Mouse (Mus musculus): ENCODE data around the gene Greb1. TPM values are rescaled to one million over a fixed set of nuclear protein-coding genes. Genes with fewer than 3 reads are reported as not detected.
"Not testable (repeated sequence)": the region's sequence is repeated elsewhere in the genome, so short reads cannot be mapped to it uniquely, and the experiment has no call there.

The Greb1 gene
- polyA plus RNA-seq, 1 experiment from 2014 or later: 1.4 TPM

GRCm38 (mm10) chr12:16717653-16718052 is 83.0 kb downstream of the Greb1 start:
- Histone ChIP-seq H3K27me3 (no peaks in the 10 kb centered on the region), H3K4me3 (no peak overlapping the region), H3K36me3 (no peaks in the 10 kb centered on the region), H3K9me3 (no peaks in the 10 kb centered on the region), H3K4me2 (no peak overlapping the region), H3K9ac (no peak overlapping the region), H3K4me1 (replicated peaks) (no peaks in the 10 kb centered on the region), H3K27ac (replicated peaks) (no peak overlapping the region)
- WGBS: 63% methylated on average over 1 of the region's 1 CpGs
- peak; percentile 17; the same call in 1 of the 2 replicates for ATAC-seq (ENCODE audit: low read depth)

GRCm38 (mm10) chr12:16714616-16715015 is 86.1 kb downstream of the Greb1 start:
- no peak overlapping the region for H3K9ac ChIP-seq
- WGBS: 85% methylated on average over 10 of the region's 10 CpGs
- ATAC-seq (ENCODE audit: low read depth): no peak
- no peaks in the 10 kb centered on the region for H3K36me3 ChIP-seq
- H3K27me3 ChIP-seq: no peaks in the 10 kb centered on the region
- H3K4me2 ChIP-seq: no peak overlapping the region
- H3K4me1 ChIP-seq (replicated peaks): no peaks in the 10 kb centered on the region
- no peaks in the 10 kb centered on the region for H3K9me3 ChIP-seq
- no peak overlapping the region for H3K4me3 ChIP-seq
- no peak overlapping the region for H3K27ac ChIP-seq (replicated peaks)

DNA sequence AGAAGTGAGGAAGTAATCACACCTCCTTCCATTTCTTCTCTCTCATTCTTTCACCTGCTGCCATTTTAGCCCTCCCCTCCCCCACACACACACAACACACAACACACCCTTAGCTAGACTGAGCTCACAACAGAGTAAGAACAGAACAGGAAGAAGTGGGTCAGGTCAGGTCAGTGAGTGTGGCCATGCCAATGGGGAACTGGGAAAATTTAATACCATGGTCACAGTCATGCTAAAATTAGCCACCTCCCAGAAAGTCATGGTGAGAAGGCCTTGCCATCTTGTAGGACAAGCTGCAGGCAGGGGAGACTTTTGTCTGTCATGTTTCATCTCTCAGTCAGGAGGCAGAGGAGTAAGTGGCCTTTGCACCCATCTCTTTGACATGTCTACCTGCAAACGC is 102.0 kb downstream of the Greb1 start:
- H3K4me2 ChIP-seq: no peak overlapping the region
- H3K9ac ChIP-seq: no peak overlapping the region
- no peak for ATAC-seq (ENCODE audit: low read depth)
- 91% methylated on average over 1 of the region's 1 CpGs for WGBS
- H3K27me3 ChIP-seq: no peaks in the 10 kb centered on the region
- H3K27ac ChIP-seq (replicated peaks): no peak overlapping the region
- H3K36me3 ChIP-seq: 0 out of 2 replicates have a peak, but pooled peaks cover 3% of the 10 kb centered on the region
- H3K9me3 ChIP-seq: no peaks in the 10 kb centered on the region
- no peaks in the 10 kb centered on the region for H3K4me1 ChIP-seq (replicated peaks)
- H3K4me3 ChIP-seq: no peak overlapping the region

GRCm38 (mm10) chr12:16696146-16696545 is 104.5 kb downstream of the Greb1 start:
- Histone ChIP-seq H3K36me3 (0 out of 2 replicates have a peak, but pooled peaks cover 3% of the 10 kb centered on the region), H3K4me3 (no peak overlapping the region), H3K9ac (no peak overlapping the region), H3K27ac (replicated peaks) (no peak overlapping the region), H3K27me3 (no peaks in the 10 kb centered on the region), H3K4me2 (no peak overlapping the region), H3K9me3 (no peaks in the 10 kb centered on the region), H3K4me1 (replicated peaks) (no peaks in the 10 kb centered on the region)
- WGBS: 85% methylated on average over 13 of the region's 13 CpGs
- no peak for ATAC-seq (ENCODE audit: low read depth)

DNA sequence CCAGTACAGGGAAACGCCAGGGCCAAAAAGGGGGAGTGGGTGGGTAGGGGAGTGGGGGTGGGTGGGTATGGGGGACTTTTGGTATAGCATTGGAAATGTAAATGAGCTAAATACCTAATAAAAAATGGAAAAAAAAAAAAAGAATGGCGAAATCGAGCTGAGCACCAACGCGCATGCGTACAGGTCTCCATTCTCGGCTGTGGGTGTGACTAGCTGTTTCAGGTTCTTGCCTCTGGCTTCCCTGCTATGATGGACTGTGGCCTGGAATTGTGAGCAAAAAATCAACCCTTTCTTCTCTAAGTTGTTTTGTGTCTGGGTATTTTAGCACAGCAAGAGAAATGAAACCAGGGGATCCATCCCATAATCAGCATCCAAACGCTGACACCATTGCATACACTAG is 105.4 kb downstream of the Greb1 start:
- H3K4me1 ChIP-seq (replicated peaks); H3K36me3 ChIP-seq; H3K4me2 ChIP-seq; H3K4me3 ChIP-seq; H3K27ac ChIP-seq (replicated peaks); ATAC-seq (ENCODE audit: low read depth); H3K9me3 ChIP-seq; H3K27me3 ChIP-seq; H3K9ac ChIP-seq: not testable (repeated sequence)
- 97% methylated on average over 7 of the region's 8 CpGs for WGBS

GRCm38 (mm10) chr12:16694783-16695182 is 105.9 kb downstream of the Greb1 start:
- WGBS: 90% methylated on average over 5 of the region's 5 CpGs
- ATAC-seq (ENCODE audit: low read depth): no peak

GRCm38 (mm10) chr12:16690631-16691030 is 110.1 kb downstream of the Greb1 start:
- no peaks in the 10 kb centered on the region for H3K4me1 ChIP-seq (replicated peaks)
- no peak for ATAC-seq (ENCODE audit: low read depth)

More at GRCm38 (mm10) chr12:16694783-16695182, 105.9 kb downstream of the Greb1 start:
- no peak overlapping the region for H3K4me3 ChIP-seq
- H3K27me3 ChIP-seq: no peaks in the 10 kb centered on the region
- H3K36me3 ChIP-seq: peaks cover 12% of the 10 kb centered on the region; the same call in 1 of the 2 replicates
- no peak overlapping the region for H3K4me2 ChIP-seq
- no peak overlapping the region for H3K27ac ChIP-seq (replicated peaks)
- no peak overlapping the region for H3K9ac ChIP-seq
- H3K4me1 ChIP-seq (replicated peaks): no peaks in the 10 kb centered on the region
- no peaks in the 10 kb centered on the region for H3K9me3 ChIP-seq

DNA sequence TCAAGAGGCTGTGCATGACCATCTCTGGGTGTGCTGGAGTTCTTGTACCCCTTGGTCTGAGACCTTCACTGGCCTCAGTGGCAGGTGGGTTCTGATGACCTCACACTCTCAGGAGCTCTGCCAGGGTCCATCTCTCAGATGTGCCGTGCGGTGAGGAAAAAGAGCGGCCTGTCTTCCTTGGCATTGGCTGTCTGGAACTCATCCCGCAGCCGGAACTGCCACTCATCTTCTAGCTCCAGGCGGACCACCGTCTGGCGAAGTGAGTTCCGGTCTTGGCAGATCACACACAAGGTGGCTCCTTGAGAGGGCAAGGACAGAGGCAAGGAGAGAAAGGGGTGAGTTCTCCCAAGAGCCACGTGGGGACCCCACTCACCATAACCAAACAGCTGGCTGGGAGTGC is 128.4 kb downstream of the Greb1 start:
- Histone ChIP-seq H3K9ac (no peak overlapping the region), H3K9me3 (no peaks in the 10 kb centered on the region), H3K4me2 (no peak overlapping the region), H3K27me3 (no peaks in the 10 kb centered on the region), H3K4me1 (replicated peaks) (no peaks in the 10 kb centered on the region), H3K27ac (replicated peaks) (no peak overlapping the region), H3K4me3 (no peak overlapping the region), H3K36me3 (no peaks in the 10 kb centered on the region)
- no peak for ATAC-seq (ENCODE audit: low read depth)
- 97% methylated on average over 10 of the region's 10 CpGs for WGBS

More at GRCm38 (mm10) chr12:16690631-16691030, 110.1 kb downstream of the Greb1 start:
- Histone ChIP-seq H3K4me2 (no peak overlapping the region), H3K4me3 (no peak overlapping the region), H3K9me3 (no peaks in the 10 kb centered on the region), H3K27ac (replicated peaks) (no peak overlapping the region), H3K36me3 (peaks cover 12% of the 10 kb centered on the region; the same call in 1 of the 2 replicates), H3K27me3 (no peaks in the 10 kb centered on the region), H3K9ac (no peak overlapping the region)
- WGBS: 92% methylated on average over 9 of the region's 9 CpGs

- Histone ChIP-seq H3K4me1 (replicated peaks) (0 out of 2 replicates have a peak, but pooled peaks cover 4% of the 10 kb centered on the region), H3K9me3 (no peaks in the 10 kb centered on the region), H3K4me2 (no peak overlapping the region), H3K27ac (replicated peaks) (no peak overlapping the region), H3K36me3 (no peaks in the 10 kb centered on the region), H3K9ac (no peak overlapping the region), H3K27me3 (no peaks in the 10 kb centered on the region), H3K4me3 (no peak overlapping the region)
- 80% methylated on average over 3 of the region's 3 CpGs for WGBS
- no peak for ATAC-seq (ENCODE audit: low read depth)
Measured at GRCm38 (mm10) chr12:16669176-16669575, 131.5 kb downstream of the Greb1 start.

DNA sequence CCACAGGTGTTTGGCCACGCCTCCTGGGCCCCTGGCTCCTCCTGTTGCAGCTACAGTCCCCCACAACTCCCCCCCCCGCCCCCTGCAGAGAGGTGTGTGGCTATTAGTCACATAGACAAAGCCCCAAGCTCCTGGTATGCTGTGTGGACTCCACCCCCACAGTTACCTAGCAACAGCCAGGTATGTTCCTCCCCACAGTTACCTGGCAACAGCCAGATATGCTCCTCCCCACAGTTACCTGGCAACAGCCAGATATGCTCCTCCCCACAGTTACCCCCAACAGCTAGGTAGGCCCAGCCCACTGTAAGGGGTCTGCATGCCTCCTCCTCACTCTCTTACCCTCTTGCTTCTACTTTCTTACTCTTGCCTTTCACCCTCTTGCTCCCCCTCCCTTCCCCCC is 135.7 kb downstream of the Greb1 start:
- ATAC-seq (ENCODE audit: low read depth): no peak
- H3K4me3 ChIP-seq: no peak overlapping the region
- H3K27me3 ChIP-seq: no peaks in the 10 kb centered on the region
- 8% methylated on average over 2 of the region's 2 CpGs for WGBS
- H3K4me1 ChIP-seq (replicated peaks): 0 out of 2 replicates have a peak, but pooled peaks cover 4% of the 10 kb centered on the region
- H3K4me2 ChIP-seq: no peak overlapping the region
- H3K36me3 ChIP-seq: no peaks in the 10 kb centered on the region
- H3K27ac ChIP-seq (replicated peaks): no peak overlapping the region
- H3K9ac ChIP-seq: no peak overlapping the region
- no peaks in the 10 kb centered on the region for H3K9me3 ChIP-seq

DNA sequence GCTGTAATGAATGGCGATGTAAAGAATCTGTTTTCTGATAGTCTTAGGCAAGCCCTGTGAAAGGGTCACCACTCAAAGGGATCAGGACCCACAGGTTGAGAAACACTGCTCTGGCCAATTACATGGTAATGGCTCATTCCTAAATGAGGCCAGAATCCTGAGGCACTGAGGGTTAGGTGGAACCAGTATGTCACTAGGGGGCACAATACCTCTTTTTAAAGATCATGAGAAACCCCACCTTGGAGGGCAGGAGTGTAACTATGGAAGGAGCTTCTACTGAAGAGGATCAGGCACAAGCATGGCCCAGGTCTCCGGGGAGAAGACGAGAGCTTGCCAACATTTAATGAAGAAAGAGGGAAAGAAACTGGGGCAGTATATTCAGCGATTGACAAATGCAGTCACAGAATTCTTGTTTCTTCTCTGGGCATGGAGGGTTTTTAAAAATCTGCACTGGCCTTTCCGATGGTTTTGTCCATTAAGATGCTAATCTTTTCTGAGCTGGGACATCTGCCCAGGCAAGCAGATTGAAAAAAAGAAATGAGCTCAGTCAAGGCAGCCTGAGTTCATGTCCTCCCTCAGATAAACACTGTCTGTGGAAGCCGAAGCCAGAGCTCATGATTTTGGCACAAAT is 137.6 kb downstream of the Greb1 start:
- Histone ChIP-seq H3K27ac (replicated peaks) (no peak overlapping the region), H3K4me1 (replicated peaks) (0 out of 2 replicates have a peak, but pooled peaks cover 4% of the 10 kb centered on the region), H3K27me3 (no peaks in the 10 kb centered on the region), H3K9me3 (no peaks in the 10 kb centered on the region), H3K36me3 (no peaks in the 10 kb centered on the region), H3K4me3 (no peak overlapping the region), H3K9ac (no peak overlapping the region), H3K4me2 (no peak overlapping the region)
- 70% methylated on average over 6 of the region's 6 CpGs for WGBS
- ATAC-seq (ENCODE audit: low read depth): no peak

GRCm38 (mm10) chr12:16661936-16662335 is 138.8 kb downstream of the Greb1 start:
- no peaks in the 10 kb centered on the region for H3K36me3 ChIP-seq
- WGBS: 84% methylated on average over 2 of the region's 2 CpGs
- H3K27ac ChIP-seq (replicated peaks): no peak overlapping the region
- H3K4me2 ChIP-seq: no peak overlapping the region
- no peaks in the 10 kb centered on the region for H3K9me3 ChIP-seq
- peaks cover 4% of the 10 kb centered on the region; the same call in 1 of the 2 replicates for H3K27me3 ChIP-seq
- no peak overlapping the region for H3K4me3 ChIP-seq
- no peak for ATAC-seq (ENCODE audit: low read depth)
- H3K4me1 ChIP-seq (replicated peaks): 0 out of 2 replicates have a peak, but pooled peaks cover 4% of the 10 kb centered on the region
- no peak overlapping the region for H3K9ac ChIP-seq

- no peak overlapping the region for H3K9ac ChIP-seq
- H3K4me2 ChIP-seq: no peak overlapping the region
- peaks cover 7% of the 10 kb centered on the region for H3K27me3 ChIP-seq
- no peaks in the 10 kb centered on the region for H3K9me3 ChIP-seq
- ATAC-seq (ENCODE audit: low read depth): no peak
- 83% methylated on average over 10 of the region's 10 CpGs for WGBS
- no peak overlapping the region for H3K4me3 ChIP-seq
- no peak overlapping the region for H3K27ac ChIP-seq (replicated peaks)
- H3K4me1 ChIP-seq (replicated peaks): 0 out of 2 replicates have a peak, but pooled peaks cover 4% of the 10 kb centered on the region
- no peaks in the 10 kb centered on the region for H3K36me3 ChIP-seq
Measured at GRCm38 (mm10) chr12:16661459-16661858, 139.2 kb downstream of the Greb1 start.
